Mouse (Mus musculus) limb, embryonic 13.5 days (tissue): Measurements from ENCODE around the gene Ints11. TPM values are rescaled to one million over a fixed set of nuclear protein-coding genes. Genes with fewer than 3 reads are reported as not detected.
A peak's percentile ranks its signal among the peaks of the same experiment; 100 is the strongest.

Experiments used
- ATAC-seq: fragments of 200-750 bp; cut with Nextera tagmentation; 2 replicates; pipeline ENCODE4 v1.8.0; 2017; ENCODE audit warnings: low read depth, moderate number of reproducible peaks, moderate TSS enrichment; ENCODE audit not compliant: low FRiP score
- H3K27ac ChIP-seq: fragments of 300-500 bp; sonication (generic); 2 replicates; pipeline ENCODE4 v1.5.1; 2015; ENCODE audit warnings: inconsistent platforms, mild to moderate bottlenecking, moderate library complexity
- H3K27me3 ChIP-seq: fragments of 300-500 bp; sonication (generic); 2 replicates; pipeline ENCODE4 v1.6.1; 2015; ENCODE audit warnings: mild to moderate bottlenecking, inconsistent platforms
- H3K36me3 ChIP-seq: fragments of 300-500 bp; sonication (generic); 2 replicates; pipeline ENCODE4 v1.6.1; 2015; ENCODE audit warnings: inconsistent platforms, mild to moderate bottlenecking, moderate library complexity
- H3K4me1 ChIP-seq: fragments of 300-500 bp; sonication (generic); 2 replicates; pipeline ENCODE4 v1.6.1; 2015; ENCODE audit warnings: inconsistent platforms
- H3K4me2 ChIP-seq: fragments of 300-500 bp; sonication (generic); replicated peaks from 2 replicates; pipeline ENCODE4 v1.6.1; 2015; ENCODE audit warnings: inconsistent platforms, mild to moderate bottlenecking, moderate library complexity
- H3K4me3 ChIP-seq: fragments of 300-500 bp; sonication (generic); 2 replicates; pipeline ENCODE4 v1.5.1; 2015; ENCODE audit warnings: moderate library complexity, mild to moderate bottlenecking, inconsistent platforms
- H3K9ac ChIP-seq: fragments of 300-500 bp; sonication (generic); 2 replicates; pipeline ENCODE4 v1.6.1; 2015; ENCODE audit warnings: mild to moderate bottlenecking, inconsistent platforms
- H3K9me3 ChIP-seq: fragments of 300-500 bp; sonication (generic); 2 replicates; pipeline ENCODE4 v1.6.1; 2016; ENCODE audit warnings: inconsistent platforms
- WGBS: fragments of 180-500 bp; shearing (Covaris S2); methylation state at CpG from one replicate; pipeline ENCODE4 v1.1.7; 2015; 5-methylcytosine and 5-hydroxymethylcytosine counted together
- polyA plus RNA-seq: library from polyadenylated mRNA; unstranded; fragments of >200 nt; fragmentation: Nextera tagmentation; extraction: Ambion mirVana; gene quantifications from 2 replicates; pipeline ENCODE4 v1.2.1, GENCODE M21; 2015

Gene Ints11
- polyA plus RNA-seq, 1 experiment from 2014 or later: 74.8 TPM

- WGBS: 92% methylated on average over 7 of the region's 7 CpGs
- 0 out of 2 replicates have a peak overlapping the region, but pooled peaks have one; percentile 0 for H3K9ac ChIP-seq
- H3K4me2 ChIP-seq: no peak overlapping the region
- H3K9me3 ChIP-seq: no peaks in the 10 kb centered on the region
- ATAC-seq: no peak
- no peak overlapping the region for H3K27ac ChIP-seq
- H3K36me3 ChIP-seq: peaks cover 45% of the 10 kb centered on the region
- H3K4me3 ChIP-seq: no peak overlapping the region
- peaks cover 22% of the 10 kb centered on the region for H3K4me1 ChIP-seq
- no peaks in the 10 kb centered on the region for H3K27me3 ChIP-seq
These were observed 2.1 kb downstream of the Ints11 start for GRCm38 (mm10) chr4:155871404-155871803.

GRCm38 (mm10) chr4:155883587-155883986 lies 14.2 kb downstream of the Ints11 start:
- H3K9ac ChIP-seq: no peak overlapping the region
- WGBS: 77% methylated on average over 3 of the region's 3 CpGs
- H3K27ac ChIP-seq: peak overlapping the region; percentile 11; the same call in 1 of the 2 replicates
- no peaks in the 10 kb centered on the region for H3K4me1 ChIP-seq
- no peaks in the 10 kb centered on the region for H3K9me3 ChIP-seq
- no peak overlapping the region for H3K4me2 ChIP-seq
- no peaks in the 10 kb centered on the region for H3K27me3 ChIP-seq
- H3K4me3 ChIP-seq: no peak overlapping the region
- ATAC-seq: no peak
- H3K36me3 ChIP-seq: peaks cover 57% of the 10 kb centered on the region

DNA sequence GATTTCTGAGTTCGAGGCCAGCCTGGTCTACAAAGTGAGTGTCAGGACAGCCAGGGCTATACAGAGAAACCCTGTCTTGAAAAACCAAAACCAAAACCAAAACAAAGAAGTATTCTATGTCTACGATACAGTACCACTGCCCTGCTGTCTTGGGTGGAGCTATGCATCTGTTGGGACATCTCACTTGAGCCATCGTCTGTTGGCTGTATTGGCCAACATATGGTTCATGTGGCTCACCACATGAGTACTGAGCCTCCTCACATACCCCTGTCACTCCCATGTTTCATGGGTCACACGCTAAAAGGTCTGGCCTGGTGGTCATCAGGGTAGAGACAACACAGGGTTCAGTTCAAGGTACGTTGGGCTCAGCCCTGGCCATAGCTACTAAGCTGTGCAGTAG lies 17.0 kb downstream of the Ints11 start:
- peaks cover 12% of the 10 kb centered on the region for H3K4me1 ChIP-seq
- H3K27me3 ChIP-seq: no peaks in the 10 kb centered on the region
- ATAC-seq: no peak
- H3K9me3 ChIP-seq: no peaks in the 10 kb centered on the region
- WGBS: 95% methylated on average over 5 of the region's 5 CpGs
- no peak overlapping the region for H3K9ac ChIP-seq
- no peak overlapping the region for H3K4me2 ChIP-seq
- peaks cover 65% of the 10 kb centered on the region for H3K36me3 ChIP-seq
- H3K27ac ChIP-seq: no peak overlapping the region
- H3K4me3 ChIP-seq: no peak overlapping the region

DNA sequence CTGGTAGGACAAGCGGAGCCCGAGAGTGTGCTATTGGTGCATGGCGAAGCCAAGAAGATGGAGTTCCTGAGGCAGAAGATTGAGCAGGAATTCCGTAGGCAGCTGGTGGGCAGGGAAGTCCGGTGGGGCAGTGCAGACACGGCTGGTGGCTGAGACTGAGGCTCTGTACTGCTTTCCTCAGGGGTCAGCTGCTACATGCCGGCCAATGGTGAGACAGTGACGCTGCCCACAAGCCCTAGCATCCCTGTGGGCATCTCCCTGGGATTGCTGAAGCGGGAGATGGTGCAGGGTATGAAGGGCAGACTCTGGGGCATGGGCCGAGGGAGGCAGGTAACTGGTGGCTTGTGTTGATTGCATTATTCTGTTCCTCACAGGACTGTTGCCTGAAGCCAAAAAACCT lies 18.3 kb downstream of the Ints11 start:
- Histone ChIP-seq H3K36me3 (peaks cover 65% of the 10 kb centered on the region), H3K27me3 (no peaks in the 10 kb centered on the region), H3K9me3 (no peaks in the 10 kb centered on the region), H3K4me3 (no peak overlapping the region), H3K4me1 (peaks cover 14% of the 10 kb centered on the region), H3K4me2 (no peak overlapping the region), H3K9ac (no peak overlapping the region), H3K27ac (no peak overlapping the region)
- WGBS: 87% methylated on average over 10 of the region's 10 CpGs
- ATAC-seq: no peak

DNA sequence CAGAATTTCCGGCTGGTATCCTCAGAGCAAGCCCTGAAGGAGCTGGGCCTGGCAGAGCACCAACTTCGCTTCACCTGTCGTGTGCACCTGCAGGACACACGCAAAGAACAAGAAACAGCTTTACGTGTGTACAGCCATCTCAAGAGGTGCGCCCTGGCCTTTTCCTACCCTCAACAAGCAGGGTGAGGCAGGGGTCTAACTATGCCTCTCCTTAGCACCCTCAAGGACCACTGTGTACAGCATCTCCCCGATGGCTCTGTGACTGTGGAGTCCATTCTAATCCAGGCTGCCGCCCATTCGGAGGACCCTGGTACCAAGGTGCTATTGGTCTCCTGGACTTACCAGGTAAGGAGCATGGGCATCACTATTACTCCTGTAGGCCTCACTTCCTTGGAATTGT lies 18.8 kb downstream of the Ints11 start:
- Histone ChIP-seq H3K27me3 (no peaks in the 10 kb centered on the region), H3K9ac (no peak overlapping the region), H3K36me3 (peaks cover 65% of the 10 kb centered on the region), H3K4me3 (no peak overlapping the region), H3K9me3 (no peaks in the 10 kb centered on the region), H3K4me1 (peaks cover 19% of the 10 kb centered on the region), H3K27ac (no peak overlapping the region), H3K4me2 (no peak overlapping the region)
- 95% methylated on average over 9 of the region's 9 CpGs for WGBS
- no peak for ATAC-seq

DNA sequence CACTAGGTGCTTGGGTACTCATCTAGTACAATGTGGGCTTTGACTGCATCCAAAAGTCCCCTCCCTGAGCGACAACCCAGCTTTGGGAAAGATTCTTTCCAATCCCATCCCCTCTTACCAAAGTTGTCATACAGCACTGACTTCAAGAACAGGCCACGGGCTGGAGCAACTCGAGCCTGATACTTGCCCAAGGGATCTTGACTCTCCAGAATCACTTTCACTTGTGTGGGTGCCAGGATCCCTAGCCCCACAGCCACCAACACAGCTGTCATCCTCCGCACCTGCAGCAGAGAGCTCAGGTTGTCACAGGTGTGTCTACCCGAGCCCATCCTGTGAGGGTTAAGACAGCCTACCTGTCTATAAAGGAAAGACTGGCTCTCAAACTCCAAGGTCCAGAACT lies 20.0 kb downstream of the Ints11 start:
- H3K9me3 ChIP-seq: no peaks in the 10 kb centered on the region
- H3K27ac ChIP-seq: no peak overlapping the region
- H3K27me3 ChIP-seq: no peaks in the 10 kb centered on the region
- 84% methylated on average over 5 of the region's 5 CpGs for WGBS
- no peak overlapping the region for H3K9ac ChIP-seq
- ATAC-seq: no peak
- H3K4me2 ChIP-seq: no peak overlapping the region
- no peak overlapping the region for H3K4me3 ChIP-seq
- peaks cover 54% of the 10 kb centered on the region for H3K36me3 ChIP-seq
- peaks cover 31% of the 10 kb centered on the region for H3K4me1 ChIP-seq

GRCm38 (mm10) chr4:155891011-155891471 lies 21.7 kb downstream of the Ints11 start:
- Histone ChIP-seq H3K9me3 (no peaks in the 10 kb centered on the region), H3K36me3 (peaks cover 45% of the 10 kb centered on the region), H3K4me2 (peak overlapping the region; percentile 97), H3K9ac (peak overlapping the region; percentile 87), H3K27ac (no peak overlapping the region; the same call in 1 of the 2 replicates), H3K4me3 (peak overlapping the region; percentile 88), H3K4me1 (peaks cover 44% of the 10 kb centered on the region), H3K27me3 (no peaks in the 10 kb centered on the region)
- no peak for ATAC-seq
- WGBS: under 1% methylated on average over 34 of the region's 34 CpGs

GRCm38 (mm10) chr4:155891551-155892001 lies 22.2 kb downstream of the Ints11 start, which contains the start of the genes Pusl1 and Acap3:
Pusl1 (minus strand) TSS chr4:155891781.
Acap3 (plus strand) TSS chr4:155891822.
- Histone ChIP-seq H3K36me3 (peaks cover 45% of the 10 kb centered on the region), H3K9me3 (no peaks in the 10 kb centered on the region), H3K9ac (peak within 1 kb of the TSS; percentile 87), H3K4me1 (peaks cover 44% of the 10 kb centered on the region), H3K4me3 (peak within 1 kb of the TSS; percentile 88), H3K4me2 (peak within 1 kb of the TSS; percentile 97), H3K27ac (peak within 1 kb of the TSS; percentile 92), H3K27me3 (no peaks in the 10 kb centered on the region)
- peak; percentile 90 for ATAC-seq
- WGBS: 0% methylated on average over 52 of the region's 52 CpGs

DNA sequence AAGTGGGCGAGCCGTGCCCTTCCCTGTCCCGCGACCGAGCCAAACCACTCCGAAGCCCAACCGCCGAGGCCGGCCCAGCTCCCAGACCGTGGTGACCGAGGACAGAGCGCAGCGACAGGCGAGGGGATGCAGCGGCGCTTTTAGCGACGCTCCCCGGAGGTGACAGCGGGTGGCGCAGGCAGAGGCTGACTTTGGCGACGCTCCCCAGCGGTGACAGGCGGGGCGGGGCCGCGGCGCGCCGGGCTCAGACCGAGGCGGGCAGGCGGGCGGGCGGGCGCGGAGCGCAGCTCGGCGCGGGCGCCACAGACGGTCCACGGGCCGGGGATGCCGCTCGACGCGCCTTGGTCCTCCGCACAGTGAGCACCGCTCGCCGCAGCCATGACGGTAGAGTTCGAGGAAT lies 22.7 kb downstream of the Ints11 start:
- H3K9me3 ChIP-seq: no peaks in the 10 kb centered on the region
- peak overlapping the region; percentile 97 for H3K4me2 ChIP-seq
- H3K9ac ChIP-seq: peak overlapping the region; percentile 87
- H3K4me1 ChIP-seq: peaks cover 44% of the 10 kb centered on the region
- H3K36me3 ChIP-seq: peaks cover 45% of the 10 kb centered on the region
- H3K27me3 ChIP-seq: no peaks in the 10 kb centered on the region
- ATAC-seq: peak; percentile 91
- H3K27ac ChIP-seq: peak overlapping the region; percentile 92
- WGBS: under 1% methylated on average over 54 of the region's 56 CpGs
- H3K4me3 ChIP-seq: peak overlapping the region; percentile 88

DNA sequence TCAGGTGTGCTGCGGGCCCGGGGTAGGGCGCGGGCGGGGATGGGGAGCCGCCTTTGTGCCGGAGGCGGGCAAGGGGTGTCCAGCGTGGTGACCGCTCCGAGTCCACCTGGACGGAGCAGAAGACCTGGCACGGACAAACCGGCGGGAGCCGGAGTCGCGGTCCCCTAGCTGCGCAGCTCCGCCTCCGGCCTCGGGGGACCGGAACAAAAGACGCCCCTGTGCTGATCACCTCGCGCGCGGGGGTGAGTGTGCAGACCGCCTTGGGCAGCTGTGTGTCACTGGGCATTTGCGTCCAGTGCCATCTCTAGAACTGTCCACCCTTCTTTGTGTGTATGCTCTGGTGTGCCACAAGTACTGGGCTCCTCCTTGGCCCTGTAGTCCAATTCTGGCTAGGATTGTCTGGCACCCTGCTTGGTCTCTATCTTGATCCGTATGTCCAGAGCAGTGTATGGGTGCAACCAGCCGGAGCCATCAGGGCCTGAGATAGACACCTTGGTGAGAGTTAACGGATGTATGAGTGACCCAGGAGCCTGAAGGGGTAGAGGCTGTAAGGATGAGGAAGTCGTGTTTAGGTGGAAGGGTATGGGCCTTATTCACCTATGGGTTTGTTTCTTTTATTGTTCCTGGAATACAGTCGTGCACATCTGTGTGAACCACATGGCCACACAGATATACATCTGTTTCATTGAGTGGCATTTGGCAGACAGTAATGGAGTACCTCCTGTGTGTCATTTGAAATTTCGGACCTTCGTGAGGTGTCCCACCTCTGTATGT lies 23.3 kb downstream of the Ints11 start:
- no peaks in the 10 kb centered on the region for H3K9me3 ChIP-seq
- ATAC-seq: no peak; the same call in 1 of the 2 replicates
- H3K36me3 ChIP-seq: peaks cover 41% of the 10 kb centered on the region
- H3K4me3 ChIP-seq: peak overlapping the region; percentile 88
- WGBS: 5% methylated on average over 37 of the region's 37 CpGs
- H3K4me2 ChIP-seq: peak overlapping the region; percentile 97
- H3K27me3 ChIP-seq: no peaks in the 10 kb centered on the region
- H3K27ac ChIP-seq: peak overlapping the region; percentile 92
- peak overlapping the region; percentile 87 for H3K9ac ChIP-seq
- peaks cover 44% of the 10 kb centered on the region for H3K4me1 ChIP-seq

DNA sequence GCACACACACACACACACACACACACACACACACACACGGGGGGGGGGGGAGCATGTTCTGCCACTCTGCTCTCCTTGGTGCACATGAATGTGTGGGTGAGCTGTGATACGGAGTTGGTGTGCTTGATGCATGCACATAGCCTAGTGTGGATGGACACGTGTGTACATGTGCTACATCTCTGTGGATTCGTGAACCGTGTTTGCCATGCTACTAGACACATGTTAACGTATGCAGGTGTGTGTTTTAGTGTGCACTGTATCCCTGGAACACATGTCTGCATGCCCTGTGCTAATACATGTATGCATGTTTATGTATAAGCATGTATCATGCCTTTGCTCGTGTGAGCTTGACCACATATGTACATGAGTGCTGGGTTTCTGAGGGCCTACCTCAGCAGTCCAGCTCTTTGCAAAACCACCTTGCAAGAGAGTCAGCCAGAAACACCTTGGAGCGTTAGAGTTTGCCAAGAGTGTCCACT lies 23.9 kb downstream of the Ints11 start:
- H3K27me3 ChIP-seq: no peaks in the 10 kb centered on the region
- H3K9me3 ChIP-seq: no peaks in the 10 kb centered on the region
- peak overlapping the region; percentile 87 for H3K9ac ChIP-seq
- peaks cover 39% of the 10 kb centered on the region for H3K36me3 ChIP-seq
- ATAC-seq: no peak
- WGBS: 70% methylated on average over 8 of the region's 8 CpGs
- H3K27ac ChIP-seq: no peak overlapping the region
- H3K4me1 ChIP-seq: peaks cover 44% of the 10 kb centered on the region
- peak overlapping the region; percentile 97 for H3K4me2 ChIP-seq
- peak overlapping the region; percentile 88 for H3K4me3 ChIP-seq

- Histone ChIP-seq H3K4me2 (peak overlapping the region; percentile 97), H3K36me3 (peaks cover 39% of the 10 kb centered on the region), H3K27me3 (no peaks in the 10 kb centered on the region), H3K9ac (peak overlapping the region; percentile 51), H3K4me1 (peaks cover 44% of the 10 kb centered on the region), H3K27ac (no peak overlapping the region), H3K4me3 (0 out of 2 replicates have a peak overlapping the region, but pooled peaks have one; percentile 2), H3K9me3 (no peaks in the 10 kb centered on the region)
- WGBS: 30% methylated on average over 8 of the region's 8 CpGs
- ATAC-seq: no peak
These were observed 25.1 kb downstream of the Ints11 start for GRCm38 (mm10) chr4:155894311-155894881.
